Mouse (Mus musculus) hindbrain, embryonic 16.5 days (tissue): ENCODE data around the gene Tnnt2. TPM values are rescaled to one million over a fixed set of nuclear protein-coding genes. Genes with fewer than 3 reads are reported as not detected.

Experiments used
- ATAC-seq: fragments of 200-750 bp; cut with Nextera tagmentation; 2 replicates; pipeline ENCODE4 v1.8.0; 2017; ENCODE audit warnings: moderate TSS enrichment, moderate library complexity
- H3K27ac ChIP-seq: fragments of 300-500 bp; sonication (generic); 2 replicates; pipeline ENCODE4 v1.5.1; 2014; ENCODE audit warnings: low read depth, mild to moderate bottlenecking, control low read depth, low read length, moderate library complexity
- H3K27me3 ChIP-seq: fragments of 300-500 bp; sonication (generic); replicated peaks from 2 replicates; pipeline ENCODE4 v1.6.1; 2014; ENCODE audit warnings: low read length; ENCODE audit not compliant: control insufficient read depth, insufficient read depth
- H3K36me3 ChIP-seq: fragments of 300-500 bp; sonication (generic); 2 replicates; pipeline ENCODE4 v1.6.1; 2014; ENCODE audit warnings: mild to moderate bottlenecking, low read length, moderate library complexity, mixed read lengths; ENCODE audit not compliant: control insufficient read depth, insufficient read depth
- H3K4me1 ChIP-seq: fragments of 300-500 bp; sonication (generic); 2 replicates; pipeline ENCODE4 v1.6.1; 2014; ENCODE audit warnings: low read depth, low read length; ENCODE audit not compliant: control insufficient read depth, insufficient read depth
- H3K4me2 ChIP-seq: fragments of 300-500 bp; sonication (generic); 2 replicates; pipeline ENCODE4 v1.6.1; 2014; ENCODE audit warnings: mild to moderate bottlenecking, low read length, control low read depth, moderate library complexity
- H3K4me3 ChIP-seq: fragments of 300-500 bp; sonication (generic); 2 replicates; pipeline ENCODE4 v1.5.1; 2014; ENCODE audit warnings: mild to moderate bottlenecking, low read length, control low read depth, moderate library complexity
- H3K9ac ChIP-seq: fragments of 300-500 bp; sonication (generic); 2 replicates; pipeline ENCODE4 v1.6.1; 2014; ENCODE audit warnings: low read depth, mild to moderate bottlenecking, control low read depth, low read length, moderate library complexity
- H3K9me3 ChIP-seq: fragments of 300-500 bp; sonication (generic); 2 replicates; pipeline ENCODE4 v1.6.1; 2014; ENCODE audit warnings: mild to moderate bottlenecking, low read length, moderate library complexity; ENCODE audit not compliant: control insufficient read depth
- WGBS: fragments of 180-500 bp; shearing (Covaris S2); extraction: QIAGEN DNeasy Blood & Tissue Kit; methylation state at CpG from one replicate; pipeline ENCODE4 v1.1.7; 2014; 5-methylcytosine and 5-hydroxymethylcytosine counted together
- polyA plus RNA-seq: library from polyadenylated mRNA; unstranded; fragments of >200 nt; fragmentation: Nextera tagmentation; extraction: Ambion mirVana; gene quantifications from 2 replicates; pipeline ENCODE4 v1.2.1, GENCODE M21; 2015

Gene Tnnt2
- polyA plus RNA-seq, 1 experiment from 2014 or later, result 1.5 TPM

- no peaks in the 10 kb centered on the region for H3K36me3 ChIP-seq
- no peak overlapping the region for H3K4me3 ChIP-seq
- no peaks in the 10 kb centered on the region for H3K27me3 ChIP-seq
- no peaks in the 10 kb centered on the region for H3K4me1 ChIP-seq
- H3K4me2 ChIP-seq, result no peak overlapping the region
- H3K27ac ChIP-seq, result no peak overlapping the region
- H3K9ac ChIP-seq, result no peak overlapping the region
- ATAC-seq, result no peak
- H3K9me3 ChIP-seq, result no peaks in the 10 kb centered on the region
- WGBS, result 81% methylated on average over 8 of the region's 8 CpGs
Observed at GRCm38 (mm10) chr1:135834983-135835382, 1.2 kb upstream of the Tnnt2 start.

- H3K4me1 ChIP-seq, result 0 out of 2 replicates have a peak, but pooled peaks cover 3% of the 10 kb centered on the region
- H3K27me3 ChIP-seq, result no peaks in the 10 kb centered on the region
- ATAC-seq, result no peak
- no peak overlapping the region for H3K4me2 ChIP-seq
- H3K9ac ChIP-seq, result no peak overlapping the region
- 60% methylated on average over 4 of the region's 4 CpGs for WGBS
- no peaks in the 10 kb centered on the region for H3K9me3 ChIP-seq
- no peaks in the 10 kb centered on the region for H3K36me3 ChIP-seq
- no peak overlapping the region for H3K4me3 ChIP-seq
- H3K27ac ChIP-seq, result no peak overlapping the region
Observed at GRCm38 (mm10) chr1:135838626-135839025, 2.5 kb downstream of the Tnnt2 start.

- H3K4me3 ChIP-seq, result no peak overlapping the region
- no peaks in the 10 kb centered on the region for H3K36me3 ChIP-seq
- H3K27me3 ChIP-seq, result no peaks in the 10 kb centered on the region
- H3K9ac ChIP-seq, result no peak overlapping the region
- H3K27ac ChIP-seq, result no peak overlapping the region
- ATAC-seq, result no peak
- H3K9me3 ChIP-seq, result no peaks in the 10 kb centered on the region
- no peak overlapping the region for H3K4me2 ChIP-seq
- H3K4me1 ChIP-seq, result 0 out of 2 replicates have a peak, but pooled peaks cover 3% of the 10 kb centered on the region
- 90% methylated on average over 6 of the region's 6 CpGs for WGBS
Observed at GRCm38 (mm10) chr1:135839065-135839464, 2.9 kb downstream of the Tnnt2 start.

- Histone ChIP-seq H3K4me3 (no peak overlapping the region), H3K4me1 (0 out of 2 replicates have a peak, but pooled peaks cover 3% of the 10 kb centered on the region), H3K4me2 (no peak overlapping the region), H3K27me3 (no peaks in the 10 kb centered on the region), H3K9me3 (no peaks in the 10 kb centered on the region), H3K9ac (no peak overlapping the region), H3K36me3 (no peaks in the 10 kb centered on the region), H3K27ac (no peak overlapping the region)
- 77% methylated on average over 15 of the region's 15 CpGs for WGBS
- no peak for ATAC-seq
Observed at GRCm38 (mm10) chr1:135840675-135841395, 4.7 kb downstream of the Tnnt2 start.

- no peak overlapping the region for H3K4me2 ChIP-seq
- H3K27ac ChIP-seq, result no peak overlapping the region
- 0 out of 2 replicates have a peak, but pooled peaks cover 3% of the 10 kb centered on the region for H3K4me1 ChIP-seq
- ATAC-seq, result no peak
- no peak overlapping the region for H3K9ac ChIP-seq
- no peaks in the 10 kb centered on the region for H3K27me3 ChIP-seq
- WGBS, result 93% methylated on average over 10 of the region's 10 CpGs
- H3K9me3 ChIP-seq, result no peaks in the 10 kb centered on the region
- no peak overlapping the region for H3K4me3 ChIP-seq
- no peaks in the 10 kb centered on the region for H3K36me3 ChIP-seq
Observed at GRCm38 (mm10) chr1:135843519-135844262, 7.5 kb downstream of the Tnnt2 start.

GRCm38 (mm10) chr1:135844481-135844880 is 8.3 kb downstream of the Tnnt2 start:
- Histone ChIP-seq H3K4me1 (0 out of 2 replicates have a peak, but pooled peaks cover 3% of the 10 kb centered on the region), H3K4me3 (no peak overlapping the region), H3K4me2 (no peak overlapping the region), H3K36me3 (no peaks in the 10 kb centered on the region), H3K27ac (no peak overlapping the region), H3K9ac (no peak overlapping the region), H3K9me3 (no peaks in the 10 kb centered on the region), H3K27me3 (no peaks in the 10 kb centered on the region)
- ATAC-seq, result no peak
- WGBS, result 82% methylated on average over 6 of the region's 6 CpGs

- ATAC-seq, result no peak
- Histone ChIP-seq H3K27me3 (no peaks in the 10 kb centered on the region), H3K9ac (no peak overlapping the region), H3K36me3 (no peaks in the 10 kb centered on the region), H3K4me1 (no peaks in the 10 kb centered on the region), H3K4me3 (no peak overlapping the region), H3K4me2 (no peak overlapping the region), H3K27ac (no peak overlapping the region), H3K9me3 (no peaks in the 10 kb centered on the region)
- WGBS, result 83% methylated on average over 5 of the region's 5 CpGs
Observed at GRCm38 (mm10) chr1:135846632-135847031, 10.5 kb downstream of the Tnnt2 start.

GRCm38 (mm10) chr1:135847139-135847562 is 11.0 kb downstream of the Tnnt2 start:
- no peaks in the 10 kb centered on the region for H3K27me3 ChIP-seq
- H3K9ac ChIP-seq, result no peak overlapping the region
- no peaks in the 10 kb centered on the region for H3K4me1 ChIP-seq
- no peak for ATAC-seq
- no peak overlapping the region for H3K27ac ChIP-seq
- H3K36me3 ChIP-seq, result no peaks in the 10 kb centered on the region
- no peak overlapping the region for H3K4me3 ChIP-seq
- no peak overlapping the region for H3K4me2 ChIP-seq
- WGBS, result 32% methylated on average over 6 of the region's 6 CpGs
- no peaks in the 10 kb centered on the region for H3K9me3 ChIP-seq

GRCm38 (mm10) chr1:135847611-135848351 is 11.6 kb downstream of the Tnnt2 start:
- no peak for ATAC-seq
- H3K9me3 ChIP-seq, result no peaks in the 10 kb centered on the region
- H3K4me1 ChIP-seq, result 0 out of 2 replicates have a peak, but pooled peaks cover 2% of the 10 kb centered on the region
- no peak overlapping the region for H3K9ac ChIP-seq
- H3K36me3 ChIP-seq, result no peaks in the 10 kb centered on the region
- H3K27me3 ChIP-seq, result no peaks in the 10 kb centered on the region
- H3K27ac ChIP-seq, result no peak overlapping the region
- no peak overlapping the region for H3K4me3 ChIP-seq
- H3K4me2 ChIP-seq, result no peak overlapping the region
- WGBS, result 86% methylated on average over 16 of the region's 17 CpGs
